Mouse (Mus musculus): ENCODE results near the gene Ttc3. TPM values are rescaled to one million over a fixed set of nuclear protein-coding genes. Genes with fewer than 3 reads are reported as not detected.
"Not testable (repeated sequence)": the region's sequence is repeated elsewhere in the genome, so short reads cannot be mapped to it uniquely, and the experiment has no call there.

Gene Ttc3
- total and polyA plus RNA-seq, 2 experiments from 2014 or later: 1,211 to 1,271 TPM

GRCm38 (mm10) chr16:94451545-94452488 lies 81.4 kb downstream of the Ttc3 start:
- no peak for DNase-seq (ENCODE audit: low spot score)
- ATAC-seq (ENCODE audit: low FRiP score): no peak
- H3K4me2 ChIP-seq (ENCODE audit: low read depth, low read length, poor library complexity, severe bottlenecking): no peak overlapping the region
- H3K9ac ChIP-seq (replicated peaks; ENCODE audit: low read length, poor library complexity, severe bottlenecking): no peak overlapping the region
- H3K4me1 ChIP-seq (ENCODE audit: insufficient read depth, low read length): no peaks in the 10 kb centered on the region
- H3K27me3 ChIP-seq (ENCODE audit: insufficient read depth, low read length): no peaks in the 10 kb centered on the region
- no peak overlapping the region for H3K4me3 ChIP-seq (ENCODE audit: low read depth, low read length)
- H3K27ac ChIP-seq (ENCODE audit: low read depth, low read length): no peak overlapping the region
- no peak for TF ChIP-seq CTCF (IDR thresholded peaks at IDR 0.05)
- peaks cover 79% of the 10 kb centered on the region for H3K36me3 ChIP-seq (ENCODE audit: insufficient read depth, low read length)
- H3K9me3 ChIP-seq (ENCODE audit: low read length): no peaks in the 10 kb centered on the region
- 90% methylated on average over 11 of the region's 11 CpGs for WGBS

- DNase-seq (ENCODE audit: low spot score) (no peak), ATAC-seq (ENCODE audit: low FRiP score) (no peak)
- H3K4me1 ChIP-seq (ENCODE audit: insufficient read depth, low read length): no peaks in the 10 kb centered on the region
- no peak overlapping the region for H3K9ac ChIP-seq (replicated peaks; ENCODE audit: low read length, poor library complexity, severe bottlenecking)
- H3K36me3 ChIP-seq (ENCODE audit: insufficient read depth, low read length): peaks cover 79% of the 10 kb centered on the region
- TF ChIP-seq CTCF (IDR thresholded peaks at IDR 0.05): no peak
- WGBS: 95% methylated on average over 4 of the region's 4 CpGs
- no peaks in the 10 kb centered on the region for H3K9me3 ChIP-seq (ENCODE audit: low read length)
- no peak overlapping the region for H3K4me3 ChIP-seq (ENCODE audit: low read depth, low read length)
- no peak overlapping the region for H3K27ac ChIP-seq (ENCODE audit: low read depth, low read length)
- H3K4me2 ChIP-seq (ENCODE audit: low read depth, low read length, poor library complexity, severe bottlenecking): no peak overlapping the region
- no peaks in the 10 kb centered on the region for H3K27me3 ChIP-seq (ENCODE audit: insufficient read depth, low read length)
These were observed 82.3 kb downstream of the Ttc3 start for GRCm38 (mm10) chr16:94452768-94453167.

- Histone ChIP-seq H3K9me3 (ENCODE audit: low read length) (no peaks in the 10 kb centered on the region), H3K4me2 (ENCODE audit: low read depth, low read length, poor library complexity, severe bottlenecking) (no peak overlapping the region), H3K27me3 (ENCODE audit: insufficient read depth, low read length) (no peaks in the 10 kb centered on the region), H3K27ac (ENCODE audit: low read depth, low read length) (no peak overlapping the region), H3K36me3 (ENCODE audit: insufficient read depth, low read length) (peaks cover 80% of the 10 kb centered on the region), H3K9ac (replicated peaks; ENCODE audit: low read length, poor library complexity, severe bottlenecking) (no peak overlapping the region), H3K4me1 (ENCODE audit: insufficient read depth, low read length) (no peaks in the 10 kb centered on the region), H3K4me3 (ENCODE audit: low read depth, low read length) (no peak overlapping the region)
- ATAC-seq (ENCODE audit: low FRiP score) (no peak), DNase-seq (ENCODE audit: low spot score) (no peak)
- 51% methylated on average over 4 of the region's 4 CpGs for WGBS
- TF ChIP-seq CTCF (IDR thresholded peaks at IDR 0.05): no peak
These were observed 83.7 kb downstream of the Ttc3 start for GRCm38 (mm10) chr16:94454146-94454545.

GRCm38 (mm10) chr16:94464067-94464466 lies 93.6 kb downstream of the Ttc3 start:
- Histone ChIP-seq H3K4me1 (ENCODE audit: insufficient read depth, low read length) (no peaks in the 10 kb centered on the region), H3K9me3 (ENCODE audit: low read length) (no peaks in the 10 kb centered on the region), H3K4me2 (ENCODE audit: low read depth, low read length, poor library complexity, severe bottlenecking) (no peak overlapping the region), H3K27me3 (ENCODE audit: insufficient read depth, low read length) (no peaks in the 10 kb centered on the region), H3K36me3 (ENCODE audit: insufficient read depth, low read length) (peaks cover 80% of the 10 kb centered on the region), H3K27ac (ENCODE audit: low read depth, low read length) (no peak overlapping the region), H3K4me3 (ENCODE audit: low read depth, low read length) (no peak overlapping the region), H3K9ac (replicated peaks; ENCODE audit: low read length, poor library complexity, severe bottlenecking) (no peak overlapping the region)
- ATAC-seq (ENCODE audit: low FRiP score): no peak
- 93% methylated on average over 3 of the region's 3 CpGs for WGBS
- DNase-seq (ENCODE audit: low spot score): no peak
- TF ChIP-seq CTCF (IDR thresholded peaks at IDR 0.05): no peak

- H3K9me3 ChIP-seq (ENCODE audit: low read length): no peaks in the 10 kb centered on the region
- DNase-seq (ENCODE audit: low spot score): no peak
- H3K4me3 ChIP-seq (ENCODE audit: low read depth, low read length): no peak overlapping the region
- H3K27me3 ChIP-seq (ENCODE audit: insufficient read depth, low read length): no peaks in the 10 kb centered on the region
- H3K4me2 ChIP-seq (ENCODE audit: low read depth, low read length, poor library complexity, severe bottlenecking): no peak overlapping the region
- 96% methylated on average over 4 of the region's 4 CpGs for WGBS
- no peaks in the 10 kb centered on the region for H3K4me1 ChIP-seq (ENCODE audit: insufficient read depth, low read length)
- H3K36me3 ChIP-seq (ENCODE audit: insufficient read depth, low read length): peaks cover 78% of the 10 kb centered on the region
- ATAC-seq (ENCODE audit: low FRiP score): no peak
- H3K9ac ChIP-seq (replicated peaks; ENCODE audit: low read length, poor library complexity, severe bottlenecking): no peak overlapping the region
- no peak overlapping the region for H3K27ac ChIP-seq (ENCODE audit: low read depth, low read length)
- TF ChIP-seq CTCF (IDR thresholded peaks at IDR 0.05): no peak
These were observed 95.5 kb downstream of the Ttc3 start for GRCm38 (mm10) chr16:94465900-94466299.

GRCm38 (mm10) chr16:94466317-94466716 lies 95.9 kb downstream of the Ttc3 start:
- not testable (repeated sequence) for H3K9ac ChIP-seq (replicated peaks; ENCODE audit: low read length, poor library complexity, severe bottlenecking); H3K9me3 ChIP-seq (ENCODE audit: low read length); DNase-seq (ENCODE audit: low spot score); H3K4me1 ChIP-seq (ENCODE audit: insufficient read depth, low read length); H3K27me3 ChIP-seq (ENCODE audit: insufficient read depth, low read length); H3K27ac ChIP-seq (ENCODE audit: low read depth, low read length); H3K4me3 ChIP-seq (ENCODE audit: low read depth, low read length); H3K4me2 ChIP-seq (ENCODE audit: low read depth, low read length, poor library complexity, severe bottlenecking); ATAC-seq (ENCODE audit: low FRiP score)
- H3K36me3 ChIP-seq (ENCODE audit: insufficient read depth, low read length): peaks cover 74% of the 10 kb centered on the region
- WGBS: 95% methylated on average over 7 of the region's 7 CpGs
